Mouse (Mus musculus): Measurements from ENCODE around the gene Irf9. TPM values are rescaled to one million over a fixed set of nuclear protein-coding genes. Genes with fewer than 3 reads are reported as not detected.

The Irf9 gene
- polyA plus RNA-seq (2014; fragmentation: Illumina TruSeq; extraction: RNeasy Lipid Tissue Mini Kit (QIAGEN cat#74804); ENCODE audit: low replicate concordance), result 60.3 TPM

DNA sequence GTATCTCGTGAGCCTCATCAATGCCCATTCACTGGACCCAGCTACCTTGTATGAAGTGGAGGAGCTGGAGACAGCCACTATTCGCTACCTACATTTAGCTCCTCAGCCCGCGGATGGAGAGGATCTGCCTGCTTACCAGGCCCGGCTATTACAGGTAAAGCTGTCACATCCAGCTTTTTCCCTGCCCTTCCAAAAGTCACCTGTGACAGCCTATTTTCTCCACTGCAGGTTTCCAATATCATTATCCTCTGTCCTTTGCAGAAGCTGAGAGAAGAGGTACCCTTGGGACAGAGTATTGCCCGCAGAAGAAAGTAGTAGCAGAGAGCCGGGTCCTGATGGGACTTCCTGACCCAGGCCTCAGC is at the start of gene Irf9:
TSS of gene Irf9 (plus strand) at position 301 of the 362 bp plus-strand sequence.

DNA sequence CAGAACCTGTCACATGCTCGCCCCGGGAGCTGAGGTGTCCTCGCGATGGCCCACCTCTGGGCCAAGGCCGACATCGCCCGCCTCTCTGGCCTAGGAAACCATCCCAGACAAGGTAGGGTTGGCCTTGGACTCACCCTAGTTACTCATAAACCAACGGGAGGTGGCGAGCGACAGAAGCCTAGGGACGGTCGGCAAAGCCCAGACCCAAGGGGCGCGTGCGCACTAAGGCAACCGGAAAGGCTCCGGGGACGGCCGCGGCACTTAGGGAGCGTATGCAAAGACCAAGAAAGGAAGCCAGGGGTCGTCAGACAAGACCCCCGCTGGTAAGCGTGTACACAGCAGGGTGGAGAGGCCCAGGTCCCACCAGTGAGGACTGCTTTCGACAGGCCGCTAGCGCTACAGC is 43.6 kb upstream of the Irf9 start, which contains the start of gene Dcaf11:
TSS of gene Dcaf11 (plus strand) at position 208 of the 403 bp plus-strand sequence.

DNA sequence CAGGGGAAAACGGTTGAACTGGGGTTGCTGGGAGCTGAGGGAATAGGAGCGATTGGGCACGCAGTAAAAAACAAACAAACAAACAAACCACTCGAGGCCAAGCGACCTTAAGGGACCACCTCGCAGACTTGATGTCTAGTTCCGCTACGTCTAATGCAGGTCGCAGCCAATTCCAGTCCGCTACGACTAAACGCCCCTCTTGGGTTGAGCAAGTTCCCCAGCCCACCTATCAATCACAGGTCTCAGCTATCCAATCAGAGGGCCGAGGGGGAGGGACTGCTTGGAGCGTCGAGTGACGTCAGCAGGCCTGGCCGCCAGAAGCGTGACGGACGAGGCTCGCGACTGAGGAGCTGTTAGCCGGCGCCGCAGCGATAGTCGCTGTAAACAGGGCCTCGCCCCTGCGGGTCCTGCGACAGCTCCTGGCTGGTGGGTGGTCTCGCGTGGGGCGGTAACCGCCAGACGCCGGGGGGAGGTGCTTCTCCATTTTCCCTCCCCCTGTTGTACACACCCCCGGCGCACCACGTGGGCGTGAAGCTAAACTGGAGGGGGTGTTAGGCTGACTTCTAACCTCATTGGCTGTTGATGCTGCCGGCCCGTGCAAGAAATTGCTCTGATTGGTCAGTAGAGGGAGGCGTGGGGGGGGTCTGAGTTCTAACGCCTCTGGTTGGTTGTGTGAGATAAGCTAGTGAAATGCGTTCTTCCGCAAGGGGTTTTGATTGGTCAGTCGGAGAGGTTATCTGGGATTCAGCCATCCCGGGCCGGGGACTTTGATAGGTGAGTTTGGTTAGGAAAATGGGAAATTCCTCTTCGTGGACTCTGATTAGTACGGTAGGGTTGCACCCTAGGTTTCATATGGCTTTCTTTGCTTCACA is 42.9 kb upstream of the Irf9 start, which contains the start of gene A730061H03Rik:
TSS of gene A730061H03Rik (minus strand) at position 205 of the 872 bp plus-strand sequence.

DNA sequence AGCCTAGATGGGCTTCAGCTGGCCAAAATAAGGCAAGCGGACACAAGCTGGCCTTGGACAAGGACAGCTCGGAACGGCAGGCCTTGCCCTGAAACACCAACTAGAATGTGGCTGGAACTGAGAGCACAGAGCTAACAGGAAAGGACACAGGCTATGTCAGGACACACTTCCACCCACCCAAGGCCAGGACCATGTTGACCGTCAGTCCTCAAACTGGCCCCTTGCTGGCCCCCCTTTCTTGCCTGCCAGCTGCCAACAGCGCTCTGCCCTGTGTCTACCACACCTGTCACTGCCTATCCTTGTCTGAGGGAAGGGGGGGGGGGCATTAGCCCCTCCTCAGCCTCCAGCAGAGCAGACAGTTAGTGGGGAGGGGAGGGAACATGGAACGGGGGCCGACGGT is 28.1 kb upstream of the Irf9 start, which contains the start of gene Fitm1:
TSS of gene Fitm1 (plus strand) at position 316 of the 400 bp plus-strand sequence.

DNA sequence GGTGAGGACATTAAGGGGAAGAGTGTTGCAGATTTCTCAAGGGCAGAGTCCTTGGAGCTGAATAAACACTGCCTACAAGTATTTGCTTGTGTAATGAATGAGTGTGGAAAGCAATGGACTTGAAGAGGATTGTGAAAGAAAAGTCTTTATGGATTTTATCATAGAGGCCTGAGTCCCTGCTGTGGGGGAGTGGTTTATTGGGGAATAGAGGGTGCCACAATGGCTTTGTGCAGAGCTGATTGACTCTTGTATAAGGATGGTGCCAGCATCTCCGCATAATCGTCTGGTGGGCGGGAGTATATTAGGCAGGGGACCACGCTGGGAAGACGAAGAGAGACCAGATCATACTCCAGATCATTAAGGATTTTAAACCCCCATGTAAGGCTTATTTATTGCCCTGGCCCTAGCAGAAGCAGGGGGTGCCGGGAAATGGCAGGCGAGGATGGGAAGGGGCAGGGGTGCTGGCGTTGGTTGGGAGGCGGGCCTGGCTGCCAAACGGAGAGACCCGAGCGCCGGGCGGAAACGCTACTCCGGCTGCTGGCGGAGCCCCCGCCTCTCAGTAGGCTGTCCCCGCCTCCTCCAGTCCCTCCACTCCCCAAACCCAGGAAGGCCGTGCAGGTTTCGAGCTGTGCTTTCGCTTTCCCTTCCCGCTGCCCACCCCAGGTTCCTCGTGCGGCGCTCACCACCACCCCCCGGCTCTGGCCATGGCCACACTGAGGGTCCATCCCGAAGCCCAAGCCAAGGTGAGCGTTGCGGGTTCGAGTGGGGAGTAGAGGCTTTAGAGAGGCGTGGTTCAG is 25.3 kb upstream of the Irf9 start, which contains the start of gene Psme1:
TSS of gene Psme1 (plus strand) at position 253 of the 797 bp plus-strand sequence.

DNA sequence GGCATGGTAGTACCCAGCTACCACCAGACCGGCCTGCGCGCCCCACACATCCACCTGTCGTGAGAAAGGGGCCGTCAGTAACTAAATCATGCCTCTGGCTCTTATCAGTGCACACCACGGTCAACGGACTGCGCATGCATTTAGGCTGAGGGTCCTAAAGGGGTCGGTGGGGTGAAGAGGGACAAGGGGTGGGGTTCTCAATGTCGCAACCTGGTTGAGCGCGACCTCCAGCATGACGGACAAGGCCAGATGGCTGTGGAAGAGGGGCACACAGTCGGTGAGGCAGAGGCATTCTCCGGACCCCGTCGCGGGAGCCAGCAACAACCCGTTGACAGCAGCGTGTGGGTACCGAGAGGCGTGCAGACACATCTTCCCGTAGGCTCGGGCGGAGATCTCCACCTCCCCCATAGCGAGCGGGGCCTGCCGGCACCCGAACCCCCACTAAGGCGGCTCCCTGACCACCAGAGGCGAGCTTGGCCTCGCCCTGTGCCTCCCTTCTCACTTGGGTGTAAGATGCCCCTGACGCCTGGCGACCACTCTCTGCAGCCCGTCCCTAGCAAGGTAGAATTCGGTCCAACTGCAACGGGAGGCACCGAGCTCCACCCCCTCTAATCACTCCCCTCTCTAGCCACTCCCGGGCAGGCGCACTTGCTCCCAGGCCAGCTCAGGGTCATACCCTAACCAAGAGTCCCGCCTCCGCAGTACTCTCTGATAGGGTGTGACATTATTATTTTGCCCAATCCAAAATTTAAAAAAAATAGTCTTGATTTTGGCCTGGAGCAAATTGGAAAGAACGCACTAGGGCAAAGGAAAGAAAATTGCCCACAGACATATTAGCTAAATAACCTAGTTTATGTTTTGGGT is 18.4 kb upstream of the Irf9 start, which contains the start of gene Emc9:
TSS of gene Emc9 (minus strand) at position 601 of the 864 bp plus-strand sequence.

DNA sequence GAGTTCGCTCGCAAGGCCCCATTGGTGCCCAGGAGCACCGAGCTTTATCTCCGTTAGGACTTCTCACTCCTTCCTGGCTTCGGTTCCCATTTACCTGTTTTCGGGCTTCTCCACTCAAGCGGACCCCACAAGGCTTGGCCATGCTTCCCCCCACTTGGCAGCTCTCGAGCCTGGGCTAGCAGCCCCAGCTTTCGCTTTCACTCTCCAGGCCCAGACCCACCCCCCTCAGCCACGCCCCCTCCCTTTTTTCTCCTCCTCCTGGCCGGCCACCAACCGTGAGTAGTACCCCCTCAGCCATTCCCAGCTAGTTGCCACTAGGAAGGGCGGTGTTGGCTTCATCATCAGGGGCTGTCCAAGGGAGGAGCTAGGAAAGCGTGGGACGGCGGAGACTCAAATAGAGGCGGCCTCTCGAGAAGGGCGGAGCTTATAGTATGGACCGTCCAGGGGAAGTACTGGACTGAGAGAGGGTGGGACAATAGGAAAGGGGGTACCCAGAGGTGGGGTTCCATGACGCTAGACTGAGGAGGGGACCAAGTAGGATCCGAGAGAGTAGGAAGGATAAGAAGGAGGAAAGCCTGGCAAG is 12.5 kb upstream of the Irf9 start, which contains the start of gene Psme2:
TSS of gene Psme2 (minus strand) at position 366 of the 583 bp plus-strand sequence.

DNA sequence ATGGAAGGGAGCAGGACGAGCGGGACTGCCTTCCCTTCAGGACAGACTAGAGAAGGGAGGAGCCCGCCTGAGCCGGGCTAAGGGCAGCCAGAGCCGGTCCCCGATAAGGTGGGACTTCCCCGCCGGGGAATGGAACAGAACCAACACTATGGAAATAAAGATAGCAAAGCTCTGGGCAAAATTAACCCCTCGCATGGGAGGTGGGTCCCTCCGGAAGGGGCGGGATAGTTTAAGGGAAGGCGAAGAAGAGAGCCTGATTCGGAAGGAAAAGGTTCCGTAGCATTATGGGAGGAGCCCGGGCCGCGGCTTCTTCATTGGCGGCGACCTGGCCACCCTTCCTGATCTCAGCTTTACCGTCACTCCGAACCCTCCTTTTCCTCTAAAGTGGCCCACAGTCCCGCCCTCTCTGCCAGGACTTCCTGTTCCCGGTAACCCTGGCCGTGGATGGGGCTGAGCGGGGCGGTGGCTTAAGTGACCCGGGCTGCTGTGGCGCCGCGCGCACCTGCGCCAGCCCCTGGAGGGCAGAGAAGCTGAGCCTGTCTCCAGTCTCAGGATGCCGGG is 12.0 kb upstream of the Irf9 start, which contains the start of gene Rnf31:
TSS of gene Rnf31 (plus strand) at position 378 of the 561 bp plus-strand sequence.

DNA sequence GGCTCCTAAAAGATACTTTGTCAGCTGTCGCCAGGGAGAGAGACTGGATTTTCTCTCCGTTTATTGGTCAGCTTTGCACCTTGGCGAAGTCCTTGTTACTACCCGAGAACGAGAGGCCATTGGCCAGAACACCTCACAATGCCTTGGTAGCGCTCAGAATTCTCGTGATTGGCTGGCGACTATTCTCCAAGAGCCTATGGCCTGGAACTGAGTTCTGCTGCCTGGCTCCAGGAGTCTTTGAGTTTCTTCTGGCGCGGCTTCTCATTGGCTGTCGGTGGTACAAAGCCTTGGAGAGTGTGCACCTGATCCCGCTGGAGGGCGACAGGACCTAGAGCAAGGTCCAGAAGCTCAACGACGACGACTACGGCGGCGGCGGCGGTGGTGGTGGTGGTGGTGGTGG is 14.5 kb downstream of the Irf9 start, which contains the start of gene Rec8:
TSS of gene Rec8 (plus strand) at position 216 of the 400 bp plus-strand sequence.

DNA sequence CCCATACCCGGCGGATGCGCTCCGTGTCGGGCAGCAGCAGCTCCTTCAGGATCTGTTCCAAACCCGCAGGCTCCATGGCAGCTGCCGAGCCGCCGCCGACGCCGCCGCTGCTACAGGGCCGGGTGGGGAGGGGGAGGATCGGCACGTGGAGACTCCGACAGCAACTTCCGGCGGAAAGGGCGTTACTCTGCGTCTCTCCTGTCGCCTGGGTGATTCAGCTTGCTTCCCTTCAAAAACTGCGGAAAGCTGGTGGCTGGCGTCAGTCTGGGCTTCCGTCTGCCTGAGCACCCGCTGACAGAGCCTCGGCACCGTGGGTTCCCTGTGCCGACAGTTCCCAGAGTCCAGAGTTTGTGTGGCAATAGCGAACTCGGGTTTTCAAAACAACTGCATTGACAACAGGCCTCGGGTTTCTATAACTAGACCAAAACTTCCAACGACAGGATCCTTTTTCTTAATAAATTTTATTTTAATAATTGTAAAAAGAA is 32.2 kb downstream of the Irf9 start, which contains the start of gene Ipo4:
TSS of gene Ipo4 (minus strand) at position 435 of the 485 bp plus-strand sequence.

DNA sequence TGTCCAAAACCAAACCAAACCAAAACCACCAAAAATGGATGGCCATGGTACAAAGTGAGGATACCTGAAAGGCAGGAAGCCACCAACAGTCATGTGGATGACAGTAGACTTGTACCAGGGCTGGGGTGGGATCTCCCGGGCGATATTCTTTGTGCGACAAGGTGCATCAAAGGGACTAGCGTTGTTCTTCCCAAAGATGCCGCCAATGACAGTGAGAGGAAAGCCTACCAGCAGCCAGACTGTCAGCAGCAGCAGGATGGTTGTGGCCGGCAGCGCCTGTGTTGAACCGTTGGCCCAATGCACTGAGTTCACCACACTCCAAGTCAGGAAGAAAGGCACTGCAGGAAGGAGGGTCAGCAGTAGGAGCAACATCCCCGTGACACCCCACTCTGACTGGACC is 34.4 kb downstream of the Irf9 start, which contains the start of gene Gm49378:
TSS of gene Gm49378 (minus strand) at position 101 of the 400 bp plus-strand sequence.

DNA sequence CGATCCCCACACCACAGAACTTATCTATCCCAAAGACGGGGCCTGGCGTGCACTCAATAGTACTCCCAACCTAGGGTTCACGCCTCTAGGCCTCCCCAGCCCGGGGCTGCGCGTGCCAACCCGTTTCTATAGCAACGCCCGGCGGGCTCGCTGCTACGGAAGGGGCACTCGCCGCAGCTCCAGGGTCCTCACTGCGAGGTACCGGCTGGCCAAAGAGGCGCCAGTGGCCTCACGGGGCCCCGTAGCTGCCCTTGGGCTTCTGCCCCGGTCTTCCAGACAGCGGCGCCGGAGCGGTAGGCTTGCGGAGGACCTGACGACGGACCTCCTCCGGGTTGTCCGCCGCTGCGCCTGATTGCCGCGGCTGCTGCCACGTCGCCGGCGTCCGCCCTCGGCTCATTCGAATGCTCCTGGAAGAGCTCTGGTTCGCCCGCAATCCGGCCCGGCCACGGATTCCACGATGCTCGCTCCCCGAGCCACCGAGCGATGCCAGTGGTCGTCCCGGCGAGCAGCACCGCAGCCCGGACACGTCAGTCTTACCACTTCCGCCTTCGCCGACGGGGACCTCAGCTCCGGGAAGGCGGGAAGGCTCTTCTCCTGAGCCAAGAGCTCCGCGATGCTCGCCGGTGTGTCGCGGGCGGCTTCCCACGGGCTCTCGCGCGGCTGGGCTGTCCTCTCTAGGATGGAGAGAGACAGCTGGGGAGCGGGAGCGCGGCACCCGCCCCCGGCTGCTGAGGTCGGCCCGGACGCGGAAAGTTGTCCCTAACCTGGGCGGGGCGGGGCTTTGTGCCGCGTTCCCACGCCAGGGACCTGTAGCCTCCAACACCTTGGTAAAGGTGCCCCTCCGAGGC is 39.9 kb downstream of the Irf9 start, which contains the start of gene Tm9sf1:
TSS of gene Tm9sf1 (minus strand) at position 747 of the 848 bp plus-strand sequence.

DNA sequence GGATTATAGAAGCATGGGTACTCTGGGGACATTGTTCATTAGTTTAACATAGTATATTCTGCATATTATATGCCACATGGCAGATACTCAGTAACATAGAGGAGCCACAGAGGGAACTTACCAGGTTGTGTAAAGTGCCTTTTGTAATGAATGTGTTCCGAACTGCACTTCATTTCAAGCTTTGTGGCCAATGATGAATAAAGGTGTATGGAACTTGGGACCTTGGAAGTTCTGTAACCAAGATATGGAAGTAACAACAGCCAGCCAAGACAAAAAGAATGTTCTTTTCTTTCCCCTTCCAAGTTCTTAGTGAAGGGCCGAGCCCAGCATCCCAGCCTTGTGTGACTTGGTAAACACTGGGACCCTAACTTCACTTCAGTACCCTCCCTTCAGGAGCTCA is 46.5 kb downstream of the Irf9 start, which contains the start of gene Tssk4:
TSS of gene Tssk4 (plus strand) at position 301 of the 400 bp plus-strand sequence.

Other genes starting within 250 kb of the Irf9 start
- gene Dhrs4, start 124.8 kb upstream of the Irf9 start, polyA plus RNA-seq (2014; fragmentation: Illumina TruSeq; extraction: RNeasy Lipid Tissue Mini Kit (QIAGEN cat#74804); ENCODE audit: low replicate concordance), result 120 TPM
- not detected for gene Carmil3, start 112.9 kb upstream of the Irf9 start, polyA plus RNA-seq (2014; fragmentation: Illumina TruSeq; extraction: RNeasy Lipid Tissue Mini Kit (QIAGEN cat#74804); ENCODE audit: low replicate concordance)
- gene Cpne6, start 93.1 kb upstream of the Irf9 start, polyA plus RNA-seq (2014; fragmentation: Illumina TruSeq; extraction: RNeasy Lipid Tissue Mini Kit (QIAGEN cat#74804); ENCODE audit: low replicate concordance), result not detected
- not detected for gene Nrl, start 78.6 kb upstream of the Irf9 start, polyA plus RNA-seq (2014; fragmentation: Illumina TruSeq; extraction: RNeasy Lipid Tissue Mini Kit (QIAGEN cat#74804); ENCODE audit: low replicate concordance)
- gene Pck2, start 63.3 kb upstream of the Irf9 start, polyA plus RNA-seq (2014; fragmentation: Illumina TruSeq; extraction: RNeasy Lipid Tissue Mini Kit (QIAGEN cat#74804); ENCODE audit: low replicate concordance), result 3.2 TPM
- 15.6 TPM for gene Dcaf11, start 43.6 kb upstream of the Irf9 start, polyA plus RNA-seq (2014; fragmentation: Illumina TruSeq; extraction: RNeasy Lipid Tissue Mini Kit (QIAGEN cat#74804); ENCODE audit: low replicate concordance)
- not detected for gene A730061H03Rik, start 43.2 kb upstream of the Irf9 start, polyA plus RNA-seq (2014; fragmentation: Illumina TruSeq; extraction: RNeasy Lipid Tissue Mini Kit (QIAGEN cat#74804); ENCODE audit: low replicate concordance)
- gene Fitm1, start 28.0 kb upstream of the Irf9 start, polyA plus RNA-seq (2014; fragmentation: Illumina TruSeq; extraction: RNeasy Lipid Tissue Mini Kit (QIAGEN cat#74804); ENCODE audit: low replicate concordance), result not detected
- 223 TPM for gene Psme1, start 25.4 kb upstream of the Irf9 start, polyA plus RNA-seq (2014; fragmentation: Illumina TruSeq; extraction: RNeasy Lipid Tissue Mini Kit (QIAGEN cat#74804); ENCODE audit: low replicate concordance)
- gene Emc9, start 18.3 kb upstream of the Irf9 start, polyA plus RNA-seq (2014; fragmentation: Illumina TruSeq; extraction: RNeasy Lipid Tissue Mini Kit (QIAGEN cat#74804); ENCODE audit: low replicate concordance), result 10.6 TPM
- 276 TPM for gene Psme2, start 12.5 kb upstream of the Irf9 start, polyA plus RNA-seq (2014; fragmentation: Illumina TruSeq; extraction: RNeasy Lipid Tissue Mini Kit (QIAGEN cat#74804); ENCODE audit: low replicate concordance)
- gene Rnf31, start 11.9 kb upstream of the Irf9 start, polyA plus RNA-seq (2014; fragmentation: Illumina TruSeq; extraction: RNeasy Lipid Tissue Mini Kit (QIAGEN cat#74804); ENCODE audit: low replicate concordance), result 4.8 TPM
- 2.0 TPM for gene Rec8, start 14.5 kb downstream of the Irf9 start, polyA plus RNA-seq (2014; fragmentation: Illumina TruSeq; extraction: RNeasy Lipid Tissue Mini Kit (QIAGEN cat#74804); ENCODE audit: low replicate concordance)
- gene Ipo4, start 32.4 kb downstream of the Irf9 start, polyA plus RNA-seq (2014; fragmentation: Illumina TruSeq; extraction: RNeasy Lipid Tissue Mini Kit (QIAGEN cat#74804); ENCODE audit: low replicate concordance), result 1.1 TPM
- 0.89 TPM for gene Gm49378, start 34.3 kb downstream of the Irf9 start, polyA plus RNA-seq (2014; fragmentation: Illumina TruSeq; extraction: RNeasy Lipid Tissue Mini Kit (QIAGEN cat#74804); ENCODE audit: low replicate concordance)
- gene Tm9sf1, start 40.2 kb downstream of the Irf9 start, polyA plus RNA-seq (2014; fragmentation: Illumina TruSeq; extraction: RNeasy Lipid Tissue Mini Kit (QIAGEN cat#74804); ENCODE audit: low replicate concordance), result 46.5 TPM
- gene Tssk4, start 46.6 kb downstream of the Irf9 start, polyA plus RNA-seq (2014; fragmentation: Illumina TruSeq; extraction: RNeasy Lipid Tissue Mini Kit (QIAGEN cat#74804); ENCODE audit: low replicate concordance), result not detected
- gene Mdp1, start 56.9 kb downstream of the Irf9 start, polyA plus RNA-seq (2014; fragmentation: Illumina TruSeq; extraction: RNeasy Lipid Tissue Mini Kit (QIAGEN cat#74804); ENCODE audit: low replicate concordance), result 29.1 TPM
- 19.7 TPM for gene Gmpr2, start 68.4 kb downstream of the Irf9 start, polyA plus RNA-seq (2014; fragmentation: Illumina TruSeq; extraction: RNeasy Lipid Tissue Mini Kit (QIAGEN cat#74804); ENCODE audit: low replicate concordance)
- 16.8 TPM for gene Nedd8, start 68.6 kb downstream of the Irf9 start, polyA plus RNA-seq (2014; fragmentation: Illumina TruSeq; extraction: RNeasy Lipid Tissue Mini Kit (QIAGEN cat#74804); ENCODE audit: low replicate concordance)
- gene Tinf2, start 78.2 kb downstream of the Irf9 start, polyA plus RNA-seq (2014; fragmentation: Illumina TruSeq; extraction: RNeasy Lipid Tissue Mini Kit (QIAGEN cat#74804); ENCODE audit: low replicate concordance), result 15.6 TPM
- not detected for gene Tgm1, start 110.4 kb downstream of the Irf9 start, polyA plus RNA-seq (2014; fragmentation: Illumina TruSeq; extraction: RNeasy Lipid Tissue Mini Kit (QIAGEN cat#74804); ENCODE audit: low replicate concordance)
- gene Rabggta, start 118.7 kb downstream of the Irf9 start, polyA plus RNA-seq (2014; fragmentation: Illumina TruSeq; extraction: RNeasy Lipid Tissue Mini Kit (QIAGEN cat#74804); ENCODE audit: low replicate concordance), result 0.33 TPM
- 110 TPM for gene Dhrs1, start 142.1 kb downstream of the Irf9 start, polyA plus RNA-seq (2014; fragmentation: Illumina TruSeq; extraction: RNeasy Lipid Tissue Mini Kit (QIAGEN cat#74804); ENCODE audit: low replicate concordance)
- gene Nop9, start 142.1 kb downstream of the Irf9 start, polyA plus RNA-seq (2014; fragmentation: Illumina TruSeq; extraction: RNeasy Lipid Tissue Mini Kit (QIAGEN cat#74804); ENCODE audit: low replicate concordance), result 4.2 TPM
- gene Cideb, start 154.9 kb downstream of the Irf9 start, polyA plus RNA-seq (2014; fragmentation: Illumina TruSeq; extraction: RNeasy Lipid Tissue Mini Kit (QIAGEN cat#74804); ENCODE audit: low replicate concordance), result 9.8 TPM
- gene Ltb4r2, start 157.9 kb downstream of the Irf9 start, polyA plus RNA-seq (2014; fragmentation: Illumina TruSeq; extraction: RNeasy Lipid Tissue Mini Kit (QIAGEN cat#74804); ENCODE audit: low replicate concordance), result 3.6 TPM
- gene Ltb4r1, start 162.4 kb downstream of the Irf9 start, polyA plus RNA-seq (2014; fragmentation: Illumina TruSeq; extraction: RNeasy Lipid Tissue Mini Kit (QIAGEN cat#74804); ENCODE audit: low replicate concordance), result not detected
- gene Adcy4, start 180.5 kb downstream of the Irf9 start, polyA plus RNA-seq (2014; fragmentation: Illumina TruSeq; extraction: RNeasy Lipid Tissue Mini Kit (QIAGEN cat#74804); ENCODE audit: low replicate concordance), result 0.15 TPM
- gene Ripk3, start 185.3 kb downstream of the Irf9 start, polyA plus RNA-seq (2014; fragmentation: Illumina TruSeq; extraction: RNeasy Lipid Tissue Mini Kit (QIAGEN cat#74804); ENCODE audit: low replicate concordance), result 1.9 TPM
- gene Nfatc4, start 219.6 kb downstream of the Irf9 start, polyA plus RNA-seq (2014; fragmentation: Illumina TruSeq; extraction: RNeasy Lipid Tissue Mini Kit (QIAGEN cat#74804); ENCODE audit: low replicate concordance), result 0.52 TPM